Mouse (Mus musculus) heart, postnatal 0 days (tissue): ENCODE measurements around the gene Mboat7. TPM values are rescaled to one million over a fixed set of nuclear protein-coding genes. Genes with fewer than 3 reads are reported as not detected.

Experiments
- ATAC-seq: fragments of 200-750 bp; cut with Nextera tagmentation; 2 replicates; pipeline ENCODE4 v1.8.0; 2017; ENCODE audit warnings: low read depth, moderate number of reproducible peaks, moderate library complexity; ENCODE audit not compliant: insufficient read depth
- DNase-seq: peaks from one replicate; pipeline ENCODE4 v3.0.0-alpha.2; 2016; ENCODE audit warnings: low spot score
- H3K27ac ChIP-seq: fragments of 300-500 bp; sonication (generic); 2 replicates; pipeline ENCODE4 v1.5.1; 2014; ENCODE audit warnings: low read depth, mild to moderate bottlenecking
- H3K27me3 ChIP-seq: fragments of 300-500 bp; sonication (generic); 2 replicates; pipeline ENCODE4 v1.6.1; 2014; ENCODE audit warnings: low read length, mixed read lengths; ENCODE audit not compliant: control insufficient read depth, insufficient read depth
- H3K36me3 ChIP-seq: fragments of 300-500 bp; sonication (generic); replicated peaks from 2 replicates; pipeline ENCODE4 v1.6.1; 2014; ENCODE audit warnings: low read length, mixed read lengths; ENCODE audit not compliant: control insufficient read depth, insufficient read depth
- H3K4me1 ChIP-seq: fragments of 300-500 bp; sonication (generic); 2 replicates; pipeline ENCODE4 v1.6.1; 2014; ENCODE audit warnings: antibody characterized with exemption; ENCODE audit not compliant: control insufficient read depth, insufficient read depth
- H3K4me2 ChIP-seq: fragments of 300-500 bp; sonication (generic); 2 replicates; pipeline ENCODE4 v1.6.1; 2014; ENCODE audit warnings: low read depth, mild to moderate bottlenecking, low read length, moderate library complexity
- H3K4me3 ChIP-seq: fragments of 300-500 bp; sonication (generic); 2 replicates; pipeline ENCODE4 v1.5.1; 2014; ENCODE audit warnings: low read depth, low read length
- H3K9ac ChIP-seq: fragments of 300-500 bp; sonication (generic); replicated peaks from 2 replicates; pipeline ENCODE4 v1.6.1; 2014; ENCODE audit warnings: low read depth, low read length, mixed read lengths
- H3K9me3 ChIP-seq: fragments of 300-500 bp; sonication (generic); replicated peaks from 2 replicates; pipeline ENCODE4 v1.6.1; 2016; ENCODE audit warnings: low read length; ENCODE audit not compliant: control insufficient read depth
- CTCF ChIP-seq: IDR thresholded peaks from 2 replicates; pipeline ENCODE4 v1.5.1; 2016; ENCODE audit warnings: antibody characterized with exemption, control low read depth, low read depth
- EP300 ChIP-seq: IDR thresholded peaks from 2 replicates; pipeline ENCODE4 v1.6.1; 2016; ENCODE audit warnings: antibody characterized with exemption, low read depth
- WGBS: fragments of 180-500 bp; shearing (Covaris S2); extraction: QIAGEN DNeasy Blood & Tissue Kit; methylation state at CpG from one replicate; pipeline ENCODE4 v1.1.7; 2014; 5-methylcytosine and 5-hydroxymethylcytosine counted together
- polyA plus RNA-seq: library from polyadenylated mRNA; unstranded; fragments of >200 nt; fragmentation: Nextera tagmentation; extraction: Ambion mirVana; gene quantifications from 2 replicates; pipeline ENCODE4 v1.2.1, GENCODE M21; 2015
- total RNA-seq: library from RNA; depleted of rRNA; stranded (reverse); fragments of >200 nt; gene quantifications from 2 replicates; pipeline ENCODE4 v1.2.3, GENCODE M21; 2014; ENCODE audit warnings: low replicate concordance

The Mboat7 gene
- total and polyA plus RNA-seq, 2 experiments from 2014 or later: 20.3 to 33.7 TPM

DNA sequence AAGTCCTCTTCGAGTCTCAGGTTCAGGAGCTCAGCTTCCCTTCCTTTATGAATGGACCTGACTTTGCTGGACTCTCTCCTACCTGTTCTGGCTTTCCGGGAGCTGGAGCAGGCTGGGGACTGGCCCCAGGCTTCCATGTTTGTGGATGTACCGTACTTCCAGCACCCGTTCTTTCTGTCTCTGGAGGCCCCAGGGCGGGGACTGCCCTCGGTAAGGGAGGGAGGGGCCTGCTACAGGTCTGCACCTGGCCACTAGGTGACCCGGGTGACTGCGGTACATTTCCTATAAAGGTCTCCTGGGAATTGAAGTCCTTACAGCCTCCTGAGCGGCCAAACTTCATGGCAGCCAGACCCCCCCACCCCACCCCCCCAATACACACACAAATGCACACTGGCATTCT, 16.0 kb downstream of the Mboat7 start, which contains the start of gene Tmc4:
Gene Tmc4, minus strand, starts transcription at position 212 of the 400 bp plus-strand sequence.
- Histone ChIP-seq H3K4me1 (no peaks in the 10 kb centered on the region), H3K36me3 (peaks cover 10% of the 10 kb centered on the region; the same call in 1 of the 2 replicates), H3K9ac (no peak within 1 kb of the TSS), H3K27me3 (no peaks in the 10 kb centered on the region), H3K27ac (no peak within 1 kb of the TSS), H3K9me3 (no peaks in the 10 kb centered on the region), H3K4me2 (no peak within 1 kb of the TSS), H3K4me3 (no peak within 1 kb of the TSS)
- ATAC-seq (no peak), DNase-seq (no peak)
- WGBS: 55% methylated on average over 9 of the region's 9 CpGs
- TF ChIP-seq CTCF: no peak
- no peak for TF ChIP-seq EP300

DNA sequence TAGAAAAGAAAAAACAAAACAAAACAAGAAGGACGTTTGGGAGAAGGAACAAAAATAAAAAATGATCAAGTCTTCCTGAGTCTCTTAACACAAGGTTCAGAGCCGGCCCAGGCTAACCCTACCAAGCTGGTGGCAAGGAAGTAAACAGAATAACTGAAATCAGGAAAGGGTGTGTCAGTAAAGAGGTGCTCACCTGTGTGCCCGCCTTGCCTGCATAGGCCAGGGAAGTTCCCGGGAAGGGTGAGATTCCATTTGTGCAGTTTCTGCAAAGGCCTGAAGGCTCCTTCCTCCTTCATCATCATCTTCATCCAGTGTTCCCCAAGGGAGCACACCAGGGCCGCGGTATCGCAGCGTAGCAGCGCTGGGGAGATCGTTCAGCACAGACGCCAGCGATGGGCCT, 17.0 kb downstream of the Mboat7 start:
- TF ChIP-seq CTCF: no peak
- TF ChIP-seq EP300: no peak
- Histone ChIP-seq H3K4me3 (no peak overlapping the region), H3K4me2 (no peak overlapping the region), H3K9ac (no peak overlapping the region), H3K9me3 (no peaks in the 10 kb centered on the region), H3K27ac (no peak overlapping the region), H3K36me3 (peaks cover 10% of the 10 kb centered on the region; the same call in 1 of the 2 replicates), H3K4me1 (no peaks in the 10 kb centered on the region), H3K27me3 (no peaks in the 10 kb centered on the region)
- ATAC-seq (no peak), DNase-seq (no peak)
- 81% methylated on average over 12 of the region's 12 CpGs for WGBS

DNA sequence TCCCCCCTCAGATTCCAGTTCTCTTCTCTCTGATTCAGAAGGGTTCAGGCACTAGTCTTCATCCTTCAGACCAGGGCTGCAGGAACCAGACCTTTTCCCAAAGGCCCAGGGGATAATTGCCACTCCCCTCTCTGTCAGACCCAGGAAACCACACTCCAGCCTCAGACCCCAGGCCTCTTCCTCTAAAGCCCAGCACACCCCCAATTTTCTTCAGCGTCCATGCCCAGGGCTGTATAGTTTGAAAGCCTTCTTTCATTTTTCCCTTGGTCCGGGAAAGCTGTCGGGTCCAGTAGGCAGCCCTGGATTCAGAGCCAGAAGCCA, 18.1 kb downstream of the Mboat7 start:
- Histone ChIP-seq H3K9ac (no peak overlapping the region), H3K4me1 (no peaks in the 10 kb centered on the region), H3K4me2 (no peak overlapping the region), H3K27me3 (no peaks in the 10 kb centered on the region), H3K4me3 (no peak overlapping the region), H3K27ac (no peak overlapping the region), H3K36me3 (peaks cover 4% of the 10 kb centered on the region; the same call in 1 of the 2 replicates), H3K9me3 (no peaks in the 10 kb centered on the region)
- TF ChIP-seq EP300 (no peak), CTCF (no peak)
- WGBS: 88% methylated on average over 3 of the region's 3 CpGs
- DNase-seq (no peak), ATAC-seq (no peak)

DNA sequence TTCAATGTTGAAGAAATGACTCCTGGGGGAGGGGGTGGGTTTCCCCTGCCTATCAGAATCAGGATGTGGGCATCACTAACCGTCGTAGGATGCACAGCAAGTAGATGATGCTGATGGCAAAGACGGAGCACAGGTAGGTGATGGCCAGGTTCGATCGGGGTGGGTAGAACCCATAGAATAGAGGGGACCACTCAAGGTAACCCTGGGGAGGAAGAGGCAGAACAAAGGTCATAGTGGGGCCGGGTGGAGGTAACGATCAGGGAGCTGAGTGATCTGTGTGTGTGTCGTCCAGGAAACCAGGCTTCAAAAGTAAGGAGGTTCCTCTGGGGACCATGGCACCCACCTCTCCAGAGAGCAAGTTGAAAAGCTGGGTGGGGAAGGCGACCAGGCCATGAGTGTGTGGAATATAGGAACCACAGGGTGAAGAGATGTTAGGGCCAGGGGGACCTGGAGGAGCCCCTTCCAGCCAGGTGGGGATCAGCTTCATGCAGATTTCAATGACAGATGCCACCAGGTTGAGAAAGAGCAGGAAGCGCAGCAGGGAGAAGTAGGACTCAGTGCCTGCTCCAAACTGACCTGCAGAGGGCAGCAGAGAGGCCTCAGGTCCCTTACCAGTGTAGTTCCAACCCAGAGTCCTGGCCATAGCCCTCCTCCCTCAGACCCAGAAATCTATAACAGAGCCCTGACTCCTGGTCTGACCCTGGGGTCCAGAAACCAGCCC, 18.7 kb downstream of the Mboat7 start:
- no peak overlapping the region for H3K4me3 ChIP-seq
- H3K27me3 ChIP-seq: no peaks in the 10 kb centered on the region
- TF ChIP-seq CTCF (peak; percentile 89), EP300 (no peak)
- WGBS: 68% methylated on average over 10 of the region's 10 CpGs
- no peak overlapping the region for H3K9ac ChIP-seq
- no peaks in the 10 kb centered on the region for H3K4me1 ChIP-seq
- no peak overlapping the region for H3K4me2 ChIP-seq
- DNase-seq (peak; percentile 78), ATAC-seq (peak; percentile 85)
- H3K9me3 ChIP-seq: no peaks in the 10 kb centered on the region
- H3K36me3 ChIP-seq: peaks cover 3% of the 10 kb centered on the region; the same call in 1 of the 2 replicates
- no peak overlapping the region for H3K27ac ChIP-seq

DNA sequence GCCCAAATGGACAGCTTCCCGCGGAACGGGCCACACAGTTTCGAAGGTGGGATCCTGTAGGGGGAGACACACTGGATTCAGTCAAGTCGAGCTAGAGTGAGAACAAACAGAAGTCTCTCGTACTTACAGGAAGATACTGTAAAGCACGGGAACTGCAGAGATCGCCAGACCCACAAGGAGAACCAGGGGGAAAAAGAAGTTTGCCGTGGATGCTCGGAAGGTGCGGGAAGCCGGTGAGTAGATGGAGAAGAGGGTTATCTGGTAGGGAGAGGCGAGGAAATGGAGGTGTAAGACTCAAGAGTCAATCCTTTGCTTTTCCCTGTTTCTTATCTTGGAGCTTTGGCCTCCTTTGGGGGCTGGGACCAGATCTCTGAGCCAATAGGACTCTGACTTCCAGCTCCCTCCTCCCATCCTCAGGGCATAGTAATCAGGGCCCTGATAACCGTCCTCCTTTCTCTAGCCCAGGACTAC, 26.4 kb downstream of the Mboat7 start:
- peak overlapping the region; percentile 2; the same call in 1 of the 2 replicates for H3K27ac ChIP-seq
- DNase-seq: peak; percentile 17
- H3K27me3 ChIP-seq: no peaks in the 10 kb centered on the region
- H3K36me3 ChIP-seq: peaks cover 16% of the 10 kb centered on the region
- TF ChIP-seq CTCF (peak; percentile 25), EP300 (no peak)
- H3K9me3 ChIP-seq: no peaks in the 10 kb centered on the region
- peaks cover 18% of the 10 kb centered on the region for H3K4me1 ChIP-seq
- ATAC-seq: no peak
- H3K4me3 ChIP-seq: peak overlapping the region; percentile 17
- no peak overlapping the region; the same call in 1 of the 2 replicates for H3K9ac ChIP-seq
- WGBS: 13% methylated on average over 14 of the region's 14 CpGs
- H3K4me2 ChIP-seq: peak overlapping the region; percentile 40
